Mouse (Mus musculus): Measurements from ENCODE around the gene Spsb4.
"Not testable (repeated sequence)": the region's sequence is repeated elsewhere in the genome, so short reads cannot be mapped to it uniquely, and the experiment has no call there.

Spsb4 gene

DNA sequence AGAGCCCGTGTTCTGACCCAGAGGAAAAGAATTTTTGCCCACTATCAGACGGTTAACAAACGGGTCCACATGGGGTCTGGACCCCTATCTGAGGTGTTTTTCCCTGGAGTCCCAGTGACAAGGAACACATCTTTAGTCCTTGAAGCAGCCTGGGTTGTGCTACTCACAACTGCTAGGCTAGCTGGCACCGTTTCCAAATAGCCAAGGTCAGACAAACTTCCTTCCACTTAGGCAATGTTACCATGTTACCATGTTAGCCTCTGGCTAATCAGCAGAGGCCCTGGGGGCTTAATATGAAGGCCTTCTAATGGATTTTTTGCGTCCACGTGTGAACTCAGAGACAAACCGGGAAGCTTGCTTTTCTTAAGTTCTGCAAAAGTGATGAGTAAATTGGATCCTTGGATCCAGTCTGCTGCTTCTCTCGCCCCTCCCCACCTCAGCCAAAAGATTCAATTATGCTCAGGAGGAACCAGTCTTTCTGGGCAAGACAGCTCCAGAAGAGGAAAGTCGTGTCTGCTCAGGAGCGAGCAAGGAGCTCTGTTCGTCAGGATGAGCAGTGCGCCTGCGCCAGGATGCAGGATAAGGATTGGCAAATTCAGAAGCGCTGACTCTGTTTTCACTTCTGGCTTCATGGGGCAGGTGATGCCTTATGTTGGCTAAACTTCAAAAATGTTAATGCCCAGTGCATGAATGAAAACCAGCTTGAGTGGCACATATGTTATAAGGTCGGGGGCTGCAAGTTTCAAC, 64.4 kb downstream of the Spsb4 start:
- DNase-seq (ENCODE audit: low read depth, low spot score), result no peak

DNA sequence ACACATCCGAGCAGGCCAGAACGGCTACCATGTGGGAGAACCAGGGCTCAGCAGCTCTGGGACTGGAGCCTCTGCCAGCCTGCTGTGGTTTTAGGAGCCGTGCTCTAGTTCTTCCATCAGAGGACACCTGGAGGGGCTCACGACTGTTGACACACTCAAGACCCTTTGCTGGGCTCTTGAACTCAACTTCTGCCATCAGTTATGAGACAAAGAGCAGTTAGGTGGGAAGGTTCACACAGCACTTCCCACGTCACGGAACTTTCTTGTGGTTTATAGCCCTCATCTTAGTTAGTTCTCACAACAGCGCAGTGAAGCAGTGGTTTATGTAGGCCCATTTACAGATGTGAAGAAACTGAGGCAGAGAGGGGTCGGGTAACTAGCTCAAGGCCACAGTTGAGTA, 65.2 kb downstream of the Spsb4 start:
- no peak for DNase-seq (ENCODE audit: low read depth, low spot score)

DNA sequence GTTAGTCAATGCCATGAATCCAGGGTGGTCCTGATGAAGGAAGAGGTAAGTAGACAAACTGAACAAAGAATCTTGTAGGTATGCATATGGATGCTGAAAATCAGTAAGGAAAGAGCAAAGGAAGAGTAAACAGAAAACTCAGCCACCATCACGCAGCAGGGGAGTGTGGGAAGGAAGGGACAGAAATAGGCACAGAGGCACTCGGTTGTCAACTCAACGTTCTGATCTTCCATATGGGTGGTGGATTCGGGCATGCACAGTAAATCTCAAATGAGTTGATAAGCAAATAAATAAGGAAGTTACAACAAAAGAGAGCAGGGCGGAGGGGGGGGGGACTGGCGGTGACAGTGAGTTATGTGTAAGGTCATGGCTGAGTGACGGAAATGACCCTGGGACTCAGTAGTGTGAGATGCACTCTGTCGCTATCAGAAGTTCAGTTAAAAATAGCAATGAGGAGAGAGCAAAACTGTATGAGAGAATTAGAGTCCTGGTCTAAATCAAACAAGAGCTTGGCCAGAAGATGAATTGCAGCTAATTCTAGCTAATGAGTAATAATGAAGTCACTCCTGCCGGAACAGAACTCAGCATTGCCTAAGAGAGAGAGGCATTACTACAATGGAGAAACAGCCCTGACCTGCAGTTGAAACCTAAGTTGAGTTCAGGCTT, 66.2 kb downstream of the Spsb4 start:
- peak; percentile 59 for DNase-seq (ENCODE audit: low read depth, low spot score)

DNA sequence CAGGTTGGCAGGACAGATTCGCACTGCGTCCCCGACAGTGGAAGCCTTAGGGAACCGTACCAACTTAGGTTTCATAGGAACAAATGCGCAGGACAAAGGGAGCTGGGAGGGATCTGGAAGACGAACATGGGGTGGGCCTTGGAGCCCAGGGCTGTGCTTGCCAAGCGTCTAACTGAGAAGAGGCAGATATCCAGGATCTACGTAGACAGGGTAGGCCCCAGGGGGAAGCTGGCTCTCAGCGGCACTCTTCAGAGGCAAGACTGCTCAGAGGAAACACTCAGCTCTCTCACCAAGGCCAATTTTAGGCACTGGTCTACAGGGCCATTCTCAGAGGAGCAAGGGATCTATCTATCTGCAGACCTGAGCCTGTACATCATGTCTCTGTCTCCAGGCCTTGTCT, 69.1 kb downstream of the Spsb4 start:
- DNase-seq (ENCODE audit: low read depth, low spot score), result no peak

DNA sequence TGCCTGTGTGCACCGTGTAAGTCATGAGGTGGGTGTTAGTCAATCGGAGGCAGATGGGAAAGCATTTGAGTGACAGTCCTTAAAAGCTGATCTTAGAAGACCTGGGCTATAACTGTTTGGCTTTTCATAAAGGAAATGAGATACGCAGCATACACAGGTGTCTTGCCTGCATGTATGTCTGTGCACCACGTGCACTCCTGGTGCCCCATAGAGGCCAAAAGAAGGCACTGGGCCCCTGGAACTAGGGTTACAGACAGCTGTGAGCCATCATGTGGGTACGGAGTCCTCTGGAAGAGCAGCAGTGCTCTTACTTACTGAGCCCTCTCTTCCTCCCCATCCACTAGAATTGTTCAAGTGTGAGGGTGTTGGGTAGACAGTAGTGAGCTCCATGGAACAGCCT, 70.1 kb downstream of the Spsb4 start:
- DNase-seq (ENCODE audit: low read depth, low spot score), result no peak

DNA sequence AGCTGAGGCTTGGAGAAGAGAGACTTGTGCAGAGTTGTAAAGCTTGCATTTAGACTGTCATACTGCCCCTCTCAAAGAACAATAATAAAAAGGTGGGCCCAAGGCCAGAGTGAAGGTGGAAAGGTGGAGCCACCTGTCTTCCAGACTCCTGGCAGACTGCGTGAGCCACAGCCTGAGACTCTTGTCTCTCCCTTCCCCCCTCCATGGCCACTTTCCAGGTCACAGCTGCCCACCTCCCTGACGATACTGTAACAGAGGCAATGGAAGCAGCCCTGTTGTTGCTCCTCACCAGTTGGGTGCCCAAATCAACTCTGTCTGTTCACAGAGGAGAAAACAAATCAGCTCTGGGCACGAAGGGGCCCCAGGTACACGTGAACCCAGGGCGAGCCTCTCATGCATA, 71.5 kb downstream of the Spsb4 start:
- DNase-seq (ENCODE audit: low read depth, low spot score), result no peak

DNA sequence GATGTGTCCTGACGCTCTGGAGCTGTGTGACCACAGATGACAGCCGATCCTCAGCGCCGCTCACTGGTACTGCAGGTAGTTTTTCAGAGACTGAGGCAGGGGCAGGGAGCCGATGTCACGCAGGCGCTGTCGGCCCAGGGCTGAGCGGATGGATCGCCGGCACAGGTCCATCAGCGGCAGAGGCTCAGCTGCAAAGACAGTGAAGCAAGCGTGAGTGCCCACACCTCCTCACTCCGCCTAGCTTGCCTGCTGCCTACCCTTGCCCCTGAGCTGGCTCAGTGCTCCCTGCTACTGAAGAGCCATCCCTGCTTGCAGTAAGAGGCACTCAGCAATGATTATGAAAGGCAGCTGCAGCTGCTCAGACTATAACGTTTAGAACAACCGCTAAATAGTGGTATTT, 74.1 kb downstream of the Spsb4 start:
- no peak for DNase-seq (ENCODE audit: low read depth, low spot score)

DNA sequence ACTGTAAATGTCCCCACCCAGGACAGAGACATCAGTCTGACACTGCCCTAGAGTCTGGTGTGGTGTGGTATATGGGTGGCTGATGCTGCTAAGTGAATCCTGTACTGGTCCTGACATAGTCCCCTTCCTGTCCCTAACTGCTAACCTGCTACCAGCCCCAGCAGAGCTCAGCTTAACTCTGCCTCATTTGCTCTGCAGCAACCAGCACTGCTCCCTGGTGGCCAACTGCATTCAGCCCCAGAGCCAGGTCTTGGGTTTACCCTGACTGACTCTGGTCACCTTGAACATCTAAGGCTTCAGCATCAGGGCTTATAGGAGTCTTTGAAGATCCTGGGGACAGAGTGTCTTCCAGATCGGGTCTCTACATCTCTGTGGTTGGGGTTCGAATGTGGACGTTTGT, 75.7 kb downstream of the Spsb4 start:
- DNase-seq (ENCODE audit: low read depth, low spot score), result no peak

DNA sequence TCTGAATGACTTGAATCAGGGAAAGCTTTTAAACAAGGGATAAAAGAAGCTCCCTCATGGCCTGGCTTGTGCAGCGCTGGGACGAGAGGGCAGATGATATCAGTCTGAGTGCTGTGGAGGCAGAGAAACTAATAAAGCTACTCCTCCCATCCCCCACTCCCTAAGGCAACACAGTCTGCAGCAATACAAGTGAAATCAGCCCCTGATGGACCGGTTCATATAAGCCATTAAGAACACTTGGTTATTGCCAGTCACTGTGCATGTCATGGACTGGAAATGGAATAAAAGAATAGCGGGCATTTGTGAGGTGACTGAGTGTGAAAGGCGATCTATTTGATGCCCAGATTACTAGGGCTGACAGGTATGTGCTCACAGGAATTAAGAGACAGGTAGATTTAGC, 79.8 kb downstream of the Spsb4 start:
- DNase-seq (ENCODE audit: low read depth, low spot score), result no peak

DNA sequence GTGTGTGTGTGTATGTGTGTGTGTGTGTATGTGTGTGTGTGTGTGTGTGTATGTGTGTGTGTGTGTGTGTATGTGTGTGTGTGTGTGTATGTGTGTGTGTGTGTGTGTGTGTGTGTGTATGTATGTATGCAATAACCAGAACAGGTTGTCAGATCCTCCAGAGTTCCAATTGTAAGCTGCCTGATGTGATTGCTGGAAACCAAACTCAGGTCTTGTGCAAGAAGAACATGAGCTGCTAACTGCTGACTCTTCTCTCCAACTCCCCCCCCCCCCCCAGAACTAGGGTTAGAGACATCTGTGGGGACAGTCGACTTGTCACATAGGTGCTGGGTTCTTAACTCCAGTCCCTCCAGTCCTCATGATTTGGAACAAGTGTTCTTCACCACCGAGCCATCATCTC, 82.2 kb downstream of the Spsb4 start:
- DNase-seq (ENCODE audit: low read depth, low spot score), result not testable (repeated sequence)

DNA sequence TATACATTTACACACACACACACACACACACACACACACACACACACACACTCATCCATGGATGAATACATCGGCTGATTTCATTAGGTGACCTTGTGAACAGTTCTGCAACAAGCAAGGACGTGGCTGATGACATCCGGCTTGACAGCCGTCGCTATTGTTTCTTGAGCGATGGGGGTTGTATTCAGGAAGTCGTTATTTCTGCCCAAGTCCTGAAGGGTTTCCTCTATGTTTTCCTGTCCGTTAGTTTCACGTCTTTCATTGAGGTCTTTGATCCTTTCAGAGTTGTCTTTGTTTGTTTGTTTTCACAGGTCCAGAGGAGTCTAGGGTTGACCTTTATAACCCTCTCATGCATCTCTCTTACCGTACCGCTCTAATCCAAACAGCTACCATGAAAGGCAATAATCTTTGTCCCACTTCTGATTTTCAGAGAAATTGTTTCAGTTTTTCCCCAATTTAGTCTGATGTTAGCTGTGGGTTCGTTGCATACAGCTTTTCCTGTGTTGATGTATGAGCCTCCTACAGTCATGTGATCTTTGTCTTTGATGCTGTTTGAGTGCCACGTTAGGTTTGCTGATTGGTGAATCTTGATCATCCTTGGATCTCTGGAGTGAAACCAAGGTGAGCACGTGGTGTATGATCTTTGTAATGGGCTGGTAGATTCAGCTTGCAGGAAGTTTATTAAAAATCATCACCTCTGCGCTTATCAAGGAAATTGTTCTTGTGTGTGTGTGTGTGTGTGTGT, 82.9 kb downstream of the Spsb4 start:
- no peak for DNase-seq (ENCODE audit: low read depth, low spot score)

DNA sequence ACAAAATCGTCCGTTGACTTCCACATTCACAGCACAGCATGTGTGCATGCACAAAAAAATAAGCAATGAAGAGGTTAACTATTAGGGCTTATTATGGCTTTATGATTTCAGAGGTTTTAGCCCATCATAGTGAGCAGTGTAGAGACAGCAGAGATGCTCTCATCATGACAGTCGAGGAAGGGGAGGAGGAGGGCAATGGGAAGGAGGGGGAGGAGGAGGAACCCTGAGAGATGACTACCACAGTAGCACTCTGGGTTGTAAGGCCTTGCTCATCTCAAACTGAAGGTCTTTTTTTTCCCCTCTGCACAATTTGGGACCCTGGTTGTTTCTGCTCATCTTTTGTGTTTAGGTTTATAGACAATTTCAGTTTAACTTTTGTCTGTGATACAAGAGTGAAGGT, 83.8 kb downstream of the Spsb4 start:
- no peak for DNase-seq (ENCODE audit: low read depth, low spot score)

DNA sequence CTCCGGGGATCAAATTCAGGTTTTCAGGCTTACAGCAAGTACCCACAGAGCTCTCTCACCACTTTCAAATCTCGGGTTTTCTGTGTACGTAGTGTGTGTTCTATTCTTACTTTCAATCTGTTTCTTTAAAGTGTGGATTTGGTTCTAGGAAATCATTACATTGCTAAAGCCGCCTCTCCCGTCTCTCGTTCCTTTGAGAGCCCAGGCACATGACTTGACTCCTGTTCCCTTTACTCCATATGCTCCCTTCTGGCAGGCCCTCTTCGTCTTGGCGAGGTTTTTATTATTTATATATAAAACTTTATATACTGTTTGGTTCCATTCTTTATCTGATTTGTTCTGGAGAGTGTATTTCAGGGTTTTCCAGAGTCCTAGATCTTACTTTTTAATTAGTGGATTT, 85.9 kb downstream of the Spsb4 start:
- DNase-seq (ENCODE audit: low read depth, low spot score), result no peak

DNA sequence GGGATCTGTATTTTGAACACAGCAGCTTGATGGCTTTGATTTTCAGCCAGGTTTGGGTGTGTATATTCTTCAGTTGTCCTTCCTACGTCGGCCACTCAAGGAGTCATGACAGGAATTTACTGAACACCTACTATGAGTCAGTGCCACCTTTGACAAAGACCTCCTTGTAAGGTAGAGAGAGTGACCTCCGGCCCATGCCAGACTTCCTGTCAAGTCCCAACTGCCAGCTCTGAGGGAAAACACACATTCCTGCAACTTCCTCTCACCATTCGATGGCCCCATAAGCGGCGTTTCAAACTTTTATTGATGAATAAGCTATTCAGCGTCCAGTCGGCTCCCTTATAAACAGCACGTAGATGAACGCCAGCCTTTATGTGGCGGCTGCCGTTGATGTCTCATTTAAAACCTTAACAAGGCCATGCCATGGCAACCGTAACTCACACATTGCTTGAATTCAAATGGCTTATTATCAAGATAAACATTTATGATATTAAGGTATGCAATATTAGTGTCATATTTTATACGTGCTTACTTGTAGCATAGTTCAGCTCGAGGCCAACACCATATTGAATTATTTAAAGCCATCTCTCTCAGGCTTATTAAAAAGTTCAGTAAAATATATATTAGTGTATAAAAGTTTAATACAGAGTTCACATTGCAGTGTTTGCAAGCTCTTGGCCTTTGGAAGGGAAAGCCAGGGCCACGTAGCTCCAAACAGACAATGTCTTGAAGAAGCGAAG, 94.9 kb downstream of the Spsb4 start:
- no peak for DNase-seq (ENCODE audit: low read depth, low spot score)

DNA sequence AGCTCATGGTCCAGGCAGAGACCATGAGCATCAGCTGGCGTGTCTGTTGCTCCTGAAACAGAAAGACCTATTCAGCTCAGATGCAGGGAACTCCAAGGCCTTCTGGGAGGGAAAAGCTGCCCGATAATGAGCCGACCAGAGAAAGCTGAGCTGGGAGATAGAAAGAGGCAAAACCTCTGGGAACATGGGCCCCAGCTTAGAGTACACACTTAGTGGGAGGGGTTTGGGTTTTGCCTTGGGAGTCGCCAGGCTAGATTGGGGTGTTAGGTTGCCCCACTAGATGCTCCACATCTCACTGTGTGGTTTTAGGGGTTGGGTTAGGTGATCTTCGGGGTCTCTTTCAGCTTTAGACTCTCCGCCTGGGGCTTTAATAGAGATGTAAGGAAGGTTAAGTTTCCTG, 95.5 kb downstream of the Spsb4 start:
- DNase-seq (ENCODE audit: low read depth, low spot score), result no peak

DNA sequence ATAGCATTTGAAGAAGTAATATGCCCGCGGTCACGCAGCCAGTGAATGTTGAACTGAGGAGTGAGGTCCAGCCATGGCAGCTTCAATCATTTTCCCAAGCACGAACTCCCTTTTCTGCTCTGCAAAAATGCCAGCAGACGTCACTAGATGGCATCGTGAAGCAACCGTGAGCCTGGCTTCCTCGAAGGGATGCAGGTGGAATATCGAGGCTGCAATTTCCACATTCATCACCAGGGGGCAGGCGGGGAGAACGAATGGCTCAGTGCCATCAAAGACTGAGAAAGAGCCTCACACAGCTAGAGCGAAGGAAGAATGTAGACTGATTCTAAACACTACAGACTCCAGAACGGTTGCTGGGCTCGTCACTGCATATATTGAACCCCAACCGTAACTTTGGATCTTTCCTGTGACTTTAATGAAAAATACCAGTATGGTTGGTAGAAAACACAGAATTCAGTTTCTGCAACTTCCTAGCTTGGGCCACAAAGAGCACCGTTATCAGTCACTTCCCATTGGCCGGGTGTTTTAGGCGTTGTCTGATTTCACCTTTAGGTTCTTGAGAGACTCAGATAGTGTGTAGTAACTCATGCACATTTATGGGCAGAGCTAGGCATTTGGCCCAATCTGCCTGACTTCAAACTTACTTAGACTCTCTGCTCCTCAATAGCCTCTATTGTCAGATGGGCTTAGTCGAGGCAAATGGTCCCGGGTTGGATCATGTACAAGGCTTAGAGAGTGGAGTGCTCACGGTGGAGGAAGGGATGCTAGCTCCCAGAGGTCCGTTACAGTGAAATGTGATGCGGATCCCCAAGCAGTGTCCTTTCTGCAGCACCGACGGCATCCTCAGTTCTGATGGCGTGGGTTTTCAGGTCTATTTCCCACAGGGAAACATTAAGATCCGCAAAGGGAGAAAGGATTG, 101.8 kb downstream of the Spsb4 start:
- DNase-seq (ENCODE audit: low read depth, low spot score), result peak; percentile 75

DNA sequence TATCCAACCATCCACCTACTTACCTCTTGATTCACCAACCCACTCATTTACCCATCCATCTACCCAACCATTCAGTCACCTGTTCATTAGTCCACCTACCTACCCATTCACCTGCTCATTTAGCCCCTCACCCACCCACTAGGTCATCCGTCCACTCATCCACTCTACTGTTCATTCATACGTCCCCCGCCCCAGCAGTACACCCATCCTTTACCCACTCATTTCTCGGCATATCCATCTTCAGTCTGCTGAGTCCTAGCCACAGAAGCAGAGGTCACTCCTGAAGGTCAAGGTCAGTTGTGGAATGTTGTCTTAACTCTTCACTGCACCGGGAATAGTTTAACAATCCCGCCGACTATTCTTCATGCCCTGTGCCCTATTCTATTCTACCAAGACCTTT, 102.6 kb downstream of the Spsb4 start:
- DNase-seq (ENCODE audit: low read depth, low spot score), result no peak

DNA sequence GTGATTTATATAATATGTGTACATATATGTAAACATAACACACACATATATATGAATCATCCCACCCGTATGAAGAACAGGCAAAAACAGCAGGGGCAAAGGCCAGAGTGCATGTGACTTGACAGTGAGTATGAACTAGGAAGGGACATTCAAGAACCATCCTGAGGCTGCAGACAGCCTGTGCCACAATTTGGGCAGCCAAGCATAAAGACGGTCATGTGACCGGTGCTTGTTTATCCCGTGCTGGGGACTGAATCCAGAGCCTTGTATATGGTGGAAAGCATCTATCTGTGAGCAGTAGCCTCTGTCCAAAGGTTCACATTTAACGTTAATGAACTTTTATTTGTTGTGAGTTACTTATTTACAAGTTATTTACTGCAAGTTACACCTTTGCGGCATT, 103.8 kb downstream of the Spsb4 start:
- DNase-seq (ENCODE audit: low read depth, low spot score), result no peak

DNA sequence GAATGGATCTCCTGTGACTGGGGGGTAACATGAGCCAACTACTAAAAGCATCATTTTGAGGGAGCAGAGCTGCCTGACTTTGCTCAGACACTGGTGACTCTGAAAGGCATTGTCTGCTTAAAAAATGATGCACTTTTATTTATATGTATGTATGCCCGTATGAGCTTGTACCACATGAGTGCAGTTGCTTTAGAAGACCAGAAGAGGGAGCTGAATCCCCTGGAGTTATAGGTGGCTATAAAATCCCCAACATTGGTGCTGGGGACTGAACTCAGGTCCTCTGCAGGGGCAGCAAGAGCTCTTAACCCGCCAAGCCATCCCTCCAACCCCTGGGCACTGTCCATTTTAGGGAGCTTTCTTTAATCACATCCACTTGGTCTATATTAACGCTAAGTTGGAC, 104.6 kb downstream of the Spsb4 start:
- no peak for DNase-seq (ENCODE audit: low read depth, low spot score)

DNA sequence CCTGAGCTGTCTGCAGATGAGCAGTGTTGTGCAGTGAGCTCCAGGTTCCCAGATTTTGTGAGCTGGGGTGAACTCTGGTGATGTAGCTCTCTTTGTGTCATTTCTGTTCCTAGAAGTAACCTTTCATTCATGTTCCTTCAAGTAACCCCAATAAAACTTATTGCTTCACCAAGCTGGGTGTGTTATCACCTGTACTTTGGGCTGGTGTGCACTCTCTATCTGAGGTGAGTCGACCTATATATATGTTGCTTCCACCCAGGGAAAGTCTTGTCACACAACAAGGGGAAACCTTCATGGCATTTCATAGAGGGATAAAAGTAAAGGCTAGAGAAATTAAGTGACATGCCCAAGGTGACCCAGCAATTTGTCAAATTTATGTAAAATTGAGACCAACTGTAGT, 109.1 kb downstream of the Spsb4 start:
- no peak for DNase-seq (ENCODE audit: low read depth, low spot score)

DNA sequence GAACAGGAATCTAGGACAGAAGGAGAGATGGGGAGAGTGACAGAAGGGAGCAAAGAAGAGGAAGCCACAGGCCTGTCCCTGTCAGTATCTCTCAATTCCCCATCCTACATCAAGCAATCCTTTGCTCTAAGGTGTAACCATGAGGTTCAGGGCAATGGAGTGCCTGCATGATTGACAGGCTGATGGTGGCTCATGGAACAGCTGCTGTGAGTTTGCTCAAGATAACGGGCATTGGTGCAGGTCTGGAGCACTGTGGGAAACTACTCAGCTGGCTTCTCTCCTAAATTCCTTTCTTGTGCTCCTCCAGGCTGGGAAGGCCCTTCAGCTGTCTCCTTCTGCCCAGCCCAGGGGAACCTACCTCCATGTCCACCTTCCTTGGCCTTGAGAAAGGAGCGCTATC, 109.9 kb downstream of the Spsb4 start:
- DNase-seq (ENCODE audit: low read depth, low spot score), result no peak

Measured in telencephalon, adult 2 months (tissue).